Mouse (Mus musculus) E14TG2a.4 (cell line): ENCODE data around the gene Efemp2.
A peak's percentile ranks its signal among the peaks of the same experiment; 100 is the strongest.

Source experiments
- H3K27me3 ChIP-seq: 2 replicates; pipeline ENCODE4 v1.6.1; 2014; ENCODE audit warnings: low read length, control low read depth; ENCODE audit not compliant: insufficient read depth
- H3K36me3 ChIP-seq: 2 replicates; pipeline ENCODE4 v1.6.1; 2014; ENCODE audit warnings: low read length, control low read depth; ENCODE audit not compliant: insufficient read depth
- H3K4me1 ChIP-seq: replicated peaks from 2 replicates; pipeline ENCODE4 v1.6.1; 2014; ENCODE audit warnings: low read depth, low read length, control low read depth
- H3K4me3 ChIP-seq: replicated peaks from 2 replicates; pipeline ENCODE4 v1.5.1; 2014; ENCODE audit warnings: mild to moderate bottlenecking, low read length
- H3K9me3 ChIP-seq: 2 replicates; pipeline ENCODE4 v1.6.1; 2014; ENCODE audit warnings: low read length, control low read depth
- CTCF ChIP-seq: conservative IDR thresholded peaks from 2 replicates; pipeline ENCODE4 v1.5.1; 2014; ENCODE audit warnings: low read length
- NANOG ChIP-seq: IDR thresholded peaks from 2 replicates; pipeline ENCODE4 v1.6.1; 2014; ENCODE audit warnings: borderline replicate concordance, low read length, mixed read lengths
- POU5F1 ChIP-seq: IDR thresholded peaks from 2 replicates; pipeline ENCODE4 v1.6.1; 2014; ENCODE audit warnings: low read length, borderline replicate concordance

Gene Efemp2

GRCm38 (mm10) chr19:5515840-5516777 is 42.4 kb downstream of the Efemp2 start:
- Histone ChIP-seq H3K27me3 (no peaks in the 10 kb centered on the region), H3K4me1 (peaks cover 54% of the 10 kb centered on the region), H3K36me3 (no peaks in the 10 kb centered on the region), H3K9me3 (no peaks in the 10 kb centered on the region), H3K4me3 (no peak overlapping the region)
- TF ChIP-seq CTCF (peak; percentile 24), POU5F1 (no peak), NANOG (peak; percentile 19; the same call in 1 of the 2 replicates)

GRCm38 (mm10) chr19:5516906-5517505 is 43.3 kb downstream of the Efemp2 start:
- Histone ChIP-seq H3K27me3 (no peaks in the 10 kb centered on the region), H3K4me1 (peaks cover 47% of the 10 kb centered on the region)
- TF ChIP-seq NANOG, result no peak
- no peak; the same call in 1 of the 2 replicates for TF ChIP-seq CTCF
- no peak for TF ChIP-seq POU5F1

GRCm38 (mm10) chr19:5518721-5519120 is 45.0 kb downstream of the Efemp2 start:
- H3K36me3 ChIP-seq, result no peaks in the 10 kb centered on the region
- H3K4me3 ChIP-seq, result no peak overlapping the region
- TF ChIP-seq NANOG (no peak), CTCF (no peak), POU5F1 (no peak)
- peaks cover 47% of the 10 kb centered on the region for H3K4me1 ChIP-seq
- H3K27me3 ChIP-seq, result no peaks in the 10 kb centered on the region
- H3K9me3 ChIP-seq, result no peaks in the 10 kb centered on the region

More at GRCm38 (mm10) chr19:5516906-5517505, 43.3 kb downstream of the Efemp2 start:
- Histone ChIP-seq H3K9me3 (no peaks in the 10 kb centered on the region), H3K36me3 (no peaks in the 10 kb centered on the region), H3K4me3 (no peak overlapping the region)

- Histone ChIP-seq H3K9me3 (no peaks in the 10 kb centered on the region), H3K4me1 (peaks cover 35% of the 10 kb centered on the region), H3K27me3 (0 out of 2 replicates have a peak, but pooled peaks cover 2% of the 10 kb centered on the region), H3K36me3 (no peaks in the 10 kb centered on the region), H3K4me3 (no peak overlapping the region)
- TF ChIP-seq NANOG (no peak), POU5F1 (no peak), CTCF (no peak)
Observed at GRCm38 (mm10) chr19:5525204-5525603, 51.5 kb downstream of the Efemp2 start.

- H3K4me1 ChIP-seq, result peaks cover 31% of the 10 kb centered on the region
- H3K27me3 ChIP-seq, result peaks cover 29% of the 10 kb centered on the region
- H3K36me3 ChIP-seq, result no peaks in the 10 kb centered on the region
- H3K9me3 ChIP-seq, result no peaks in the 10 kb centered on the region
- TF ChIP-seq CTCF (peak; percentile 88), POU5F1 (no peak), NANOG (no peak)
- H3K4me3 ChIP-seq, result peak overlapping the region; percentile 8; the same call in 1 of the 2 replicates
Observed at GRCm38 (mm10) chr19:5529325-5530137, 55.8 kb downstream of the Efemp2 start.

GRCm38 (mm10) chr19:5530138-5530524 is 56.4 kb downstream of the Efemp2 start:
- Histone ChIP-seq H3K36me3 (no peaks in the 10 kb centered on the region), H3K4me1 (peaks cover 30% of the 10 kb centered on the region), H3K27me3 (peaks cover 29% of the 10 kb centered on the region), H3K9me3 (no peaks in the 10 kb centered on the region), H3K4me3 (no peak overlapping the region)
- TF ChIP-seq NANOG (peak; percentile 94), CTCF (no peak)
